Mouse (Mus musculus): ENCODE measurements at regions not wholly inside any gene's neighbourhood (a gene's known extent, or its start where the extent isn't known, plus 50 kb on each side); places are given as distances from the start of the nearest gene placed in this dataset.

DNA sequence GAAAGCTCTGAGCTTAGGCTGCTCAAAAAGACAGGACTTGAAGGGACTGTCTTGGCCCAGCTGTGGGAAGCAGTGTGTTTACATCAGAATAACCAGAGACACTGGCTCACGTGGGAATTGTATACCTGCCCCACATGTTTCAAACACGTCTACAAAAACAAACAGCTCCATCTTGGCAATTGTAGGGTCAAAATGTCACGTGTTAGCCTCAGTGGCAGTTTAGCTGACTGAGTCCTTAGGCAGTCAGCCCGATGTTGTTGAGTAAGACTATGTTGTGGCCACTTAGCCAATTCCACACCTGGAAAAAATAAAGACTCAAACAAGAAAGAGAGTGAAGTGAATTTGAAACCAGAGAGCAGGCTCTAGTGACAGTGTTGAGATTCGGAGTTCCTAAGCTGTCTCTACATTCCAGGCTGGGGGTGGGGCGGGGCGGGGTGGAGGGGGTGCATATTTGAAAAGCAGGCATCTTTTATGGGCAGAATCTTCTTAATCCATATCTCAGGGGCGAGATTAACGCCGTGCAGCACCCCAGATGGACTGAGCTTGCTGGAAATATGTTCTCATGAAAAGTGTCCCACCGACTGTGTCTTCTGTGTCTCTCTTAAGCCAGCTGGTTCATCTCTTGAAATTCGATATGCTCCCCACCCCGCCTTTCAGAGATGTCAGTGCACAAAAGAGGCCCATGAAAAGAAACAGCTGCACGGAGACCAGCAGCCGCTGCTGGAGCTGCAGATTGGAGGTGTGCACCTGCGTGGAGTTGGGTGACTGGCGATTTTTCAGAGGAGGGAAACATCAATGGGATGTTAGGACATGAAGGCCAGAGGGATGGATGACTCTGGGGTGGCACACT lies 116.3 kb downstream of the Slc4a3 start:
- TF ChIP-seq POLR2A (IDR thresholded peaks at IDR 0.05; ENCODE audit: low read depth, low read length), result no peak
- no peak for TF ChIP-seq CTCF (IDR thresholded peaks at IDR 0.05; ENCODE audit: extremely low read depth, insufficient read length, insufficient replicate concordance, low read depth, low read length)
